Mouse (Mus musculus) lung, postnatal 10 days (tissue): ENCODE measurements around the gene Sowahc.
A peak's percentile ranks its signal among the peaks of the same experiment; 100 is the strongest.

ENCODE experiments used
- DNase-seq: peaks from one replicate; pipeline ENCODE4 v3.0.0; 2021

Gene Sowahc

GRCm38 (mm10) chr10:59256533-59256932 is 34.8 kb downstream of the Sowahc start:
- no peak for DNase-seq

GRCm38 (mm10) chr10:59259572-59259971 is 37.8 kb downstream of the Sowahc start:
- DNase-seq = no peak

- peak; percentile 22 for DNase-seq
These were observed 39.9 kb downstream of the Sowahc start for GRCm38 (mm10) chr10:59261603-59262002.

GRCm38 (mm10) chr10:59262021-59262420 is 40.3 kb downstream of the Sowahc start:
- DNase-seq = no peak

GRCm38 (mm10) chr10:59262979-59263378 is 41.2 kb downstream of the Sowahc start:
- no peak for DNase-seq

GRCm38 (mm10) chr10:59265067-59265466 is 43.3 kb downstream of the Sowahc start:
- peak; percentile 33 for DNase-seq

GRCm38 (mm10) chr10:59265674-59266073 is 43.9 kb downstream of the Sowahc start:
- peak; percentile 21 for DNase-seq

- peak; percentile 61 for DNase-seq
These were observed 44.3 kb downstream of the Sowahc start for GRCm38 (mm10) chr10:59266097-59266496.

- DNase-seq = no peak
These were observed 45.5 kb downstream of the Sowahc start for GRCm38 (mm10) chr10:59267275-59267674.

- no peak for DNase-seq
These were observed 46.4 kb downstream of the Sowahc start for GRCm38 (mm10) chr10:59268109-59268508.

GRCm38 (mm10) chr10:59268754-59269153 is 47.0 kb downstream of the Sowahc start:
- no peak for DNase-seq

GRCm38 (mm10) chr10:59275745-59276144 is 54.0 kb downstream of the Sowahc start:
- no peak for DNase-seq
